In genomic region chr9:97110571-97111390, GRCm38 (mm10) we compare ENCODE assay signal across 7 mouse cellular contexts. TPM values are rescaled to one million over a fixed set of nuclear protein-coding genes. Genes with fewer than 3 reads are reported as not detected.
DNase-seq lines count a peak whose midpoint lies in the region; ATAC-seq and TF ChIP-seq lines count a peak whose summit lies in the region.

TSS of gene Slc25a36 (minus strand) at chr9:97111157.

- peaks cover 16% of the 10 kb centered on the region for H3K36me3 ChIP-seq in embryonic facial prominence, embryonic 10.5 days (replicated peaks)
- H3K36me3 ChIP-seq in intestine, postnatal 0 days (ENCODE audit: control insufficient read depth, insufficient read depth) = 0 out of 2 replicates have a peak, but pooled peaks cover 3% of the 10 kb centered on the region
- no peaks in the 10 kb centered on the region; the same call in 1 of the 2 replicates for H3K36me3 ChIP-seq in midbrain, embryonic 12.5 days
- H3K36me3 ChIP-seq in small intestine, adult 2 months (ENCODE audit: control insufficient read depth, insufficient read depth, low read length) = no peaks in the 10 kb centered on the region

- H3K4me3 ChIP-seq in embryonic facial prominence, embryonic 10.5 days = peak within 1 kb of the TSS; percentile 92
- H3K4me3 ChIP-seq in intestine, postnatal 0 days (ENCODE audit: low read depth, low read length) = peak within 1 kb of the TSS; percentile 94
- peak within 1 kb of the TSS; percentile 92 for H3K4me3 ChIP-seq in midbrain, embryonic 12.5 days
- peak within 1 kb of the TSS; percentile 80 for H3K4me3 ChIP-seq in small intestine, adult 2 months (ENCODE audit: low read depth, low read length)

- peak; percentile 98 for DNase-seq in adrenal gland, postnatal 10 days
- DNase-seq in embryonic facial prominence, embryonic 10.5 days (ENCODE audit: low spot score) = peak; percentile 97
- DNase-seq in gonadal fat pad, adult 2 months (ENCODE audit: low read depth) = no peak
- DNase-seq in left cerebral cortex, postnatal 4 days = peak; percentile 96

- intact Hi-C loops in left cerebral cortex, postnatal 4 days (cut with DNase I) = no loop called here

- under 1% methylated on average over 91 of the region's 91 CpGs for WGBS in embryonic facial prominence, embryonic 10.5 days
- 1% methylated on average over 80 of the region's 91 CpGs for WGBS in intestine, postnatal 0 days
- 1% methylated on average over 88 of the region's 91 CpGs for WGBS in midbrain, embryonic 12.5 days
- WGBS in small intestine, adult 2 months = under 1% methylated on average over 91 of the region's 91 CpGs

- H3K4me2 ChIP-seq in intestine, postnatal 0 days (replicated peaks; ENCODE audit: low read depth) = peak within 1 kb of the TSS; percentile 64
- peak within 1 kb of the TSS; percentile 63 for H3K4me2 ChIP-seq in midbrain, embryonic 12.5 days (replicated peaks)

- ATAC-seq in intestine, postnatal 0 days = peak; percentile 96
- peak; percentile 99 for ATAC-seq in midbrain, embryonic 12.5 days (ENCODE audit: low FRiP score, low read depth)

- H3K9ac ChIP-seq in intestine, postnatal 0 days (ENCODE audit: low read depth, low read length) = peak within 1 kb of the TSS; percentile 97
- H3K9ac ChIP-seq in midbrain, embryonic 12.5 days (replicated peaks) = peak within 1 kb of the TSS; percentile 87

- no peaks in the 10 kb centered on the region for H3K9me3 ChIP-seq in embryonic facial prominence, embryonic 10.5 days
- no peaks in the 10 kb centered on the region for H3K9me3 ChIP-seq in intestine, postnatal 0 days (ENCODE audit: control insufficient read depth)
- no peaks in the 10 kb centered on the region for H3K9me3 ChIP-seq in midbrain, embryonic 12.5 days

- TF ChIP-seq CTCF in intestine, postnatal 0 days (IDR thresholded peaks at IDR 0.05; ENCODE audit: low read depth) = no peak
- 0 out of 2 replicates have a peak, but pooled peaks have one; percentile 25 for TF ChIP-seq CTCF in small intestine, adult 2 months (IDR thresholded peaks at IDR 0.05; ENCODE audit: extremely low read depth, insufficient read length, insufficient replicate concordance, low read depth, low read length)

- no peaks in the 10 kb centered on the region for H3K27me3 ChIP-seq in embryonic facial prominence, embryonic 10.5 days (replicated peaks; ENCODE audit: low read depth, poor library complexity, severe bottlenecking)
- no peaks in the 10 kb centered on the region for H3K27me3 ChIP-seq in intestine, postnatal 0 days (replicated peaks; ENCODE audit: control insufficient read depth, insufficient read depth, low read length)
- peaks cover 3% of the 10 kb centered on the region; the same call in 1 of the 2 replicates for H3K27me3 ChIP-seq in midbrain, embryonic 12.5 days
- H3K27me3 ChIP-seq in small intestine, adult 2 months (ENCODE audit: control insufficient read depth, insufficient read depth, low read length) = no peaks in the 10 kb centered on the region

- peak; percentile 69 for TF ChIP-seq POLR2A in small intestine, adult 2 months (IDR thresholded peaks at IDR 0.05; ENCODE audit: low read depth, low read length)

- H3K27ac ChIP-seq in embryonic facial prominence, embryonic 10.5 days (replicated peaks) = peak within 1 kb of the TSS; percentile 95
- H3K27ac ChIP-seq in intestine, postnatal 0 days (ENCODE audit: low read depth, low read length) = peak within 1 kb of the TSS; percentile 96
- peak within 1 kb of the TSS; percentile 89 for H3K27ac ChIP-seq in midbrain, embryonic 12.5 days (replicated peaks)
- peak within 1 kb of the TSS; percentile 85 for H3K27ac ChIP-seq in small intestine, adult 2 months (ENCODE audit: insufficient read depth, low read depth, low read length)

- H3K4me1 ChIP-seq in embryonic facial prominence, embryonic 10.5 days = peaks cover 23% of the 10 kb centered on the region
- peaks cover 3% of the 10 kb centered on the region; the same call in 1 of the 2 replicates for H3K4me1 ChIP-seq in intestine, postnatal 0 days (replicated peaks; ENCODE audit: control insufficient read depth, insufficient read depth, low read length)
- H3K4me1 ChIP-seq in midbrain, embryonic 12.5 days = peaks cover 13% of the 10 kb centered on the region
- H3K4me1 ChIP-seq in small intestine, adult 2 months (ENCODE audit: control insufficient read depth, insufficient read depth, insufficient read length, low read length) = peaks cover 5% of the 10 kb centered on the region; the same call in 1 of the 2 replicates

RNA-seq across cellular contexts. Expression of gene Slc25a36, which starts in this region (rescaled TPM):
- total RNA-seq in adrenal gland, postnatal 10 days (2021) = 10 to 100 TPM; 61.8 to 93.5 TPM
- 70.9 and 71.8 TPM in 2 replicates for polyA plus RNA-seq in embryonic facial prominence, embryonic 10.5 days (2016; fragmentation: Nextera tagmentation; extraction: Ambion mirVana)
- polyA plus RNA-seq in gonadal fat pad, adult 2 months (2012; rRNA removed) = 29.6 TPM in 2 replicates
- polyA plus RNA-seq in intestine, postnatal 0 days (2015; fragmentation: Nextera tagmentation; extraction: Ambion mirVana) = 47.7 and 56.9 TPM in 2 replicates
- 100 to 1,000 TPM; 108 to 115 TPM for total RNA-seq in left cerebral cortex, postnatal 4 days (2021)
- 91.7 and 91.8 TPM in 2 replicates for polyA plus RNA-seq in midbrain, embryonic 12.5 days (2016; fragmentation: Nextera tagmentation; extraction: Ambion mirVana)
- polyA plus RNA-seq in small intestine, adult 2 months (2012; rRNA removed) = 4.4 and 15.6 TPM in 2 replicates
